Mouse (Mus musculus): ENCODE data around the gene Susd3. TPM values are rescaled to one million over a fixed set of nuclear protein-coding genes. Genes with fewer than 3 reads are reported as not detected.

Gene Susd3
- polyA plus RNA-seq, 1 experiment from 2014 or later = 1.8 TPM

DNA sequence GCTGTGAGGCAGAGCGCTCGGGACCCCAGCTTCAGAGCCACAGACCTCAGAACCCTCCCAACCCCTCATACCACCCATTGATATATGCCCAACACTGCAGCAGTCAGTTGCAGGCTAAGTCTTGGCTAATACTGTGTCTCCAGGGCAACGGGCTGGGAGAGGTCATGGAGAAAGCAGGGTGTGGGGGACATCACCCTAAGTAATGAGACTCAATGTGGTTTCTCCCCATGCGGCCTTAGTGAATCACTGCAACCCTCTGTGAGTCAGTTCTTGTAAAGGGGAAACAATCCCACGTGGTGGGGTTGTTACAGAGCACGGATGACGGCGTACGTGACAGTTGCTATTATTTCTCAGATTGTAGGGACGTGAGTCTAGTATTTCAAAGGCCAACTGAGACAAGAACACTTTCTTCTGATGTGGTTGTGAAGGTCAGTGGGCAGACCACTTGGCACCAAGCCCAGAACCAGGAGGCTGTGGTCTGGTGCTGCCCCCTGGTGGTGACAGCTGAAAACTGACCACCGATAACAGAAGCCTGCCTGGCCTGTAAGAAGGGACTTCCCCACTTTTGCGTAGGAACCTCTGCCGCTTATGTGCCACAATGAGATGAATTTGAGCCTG lies 43.0 kb downstream of the Susd3 start:
- Histone ChIP-seq H3K4me3 (no peak overlapping the region), H3K9ac (no peak overlapping the region), H3K9me3 (no peaks in the 10 kb centered on the region), H3K4me1 (peaks cover 10% of the 10 kb centered on the region), H3K36me3 (peaks cover 32% of the 10 kb centered on the region), H3K27me3 (no peaks in the 10 kb centered on the region), H3K27ac (no peak overlapping the region), H3K4me2 (replicated peaks) (no peak overlapping the region)
- WGBS = 51% methylated on average over 13 of the region's 13 CpGs
- ATAC-seq (ENCODE audit: low FRiP score, low read depth) = peak; percentile 24; the same call in 1 of the 2 replicates

DNA sequence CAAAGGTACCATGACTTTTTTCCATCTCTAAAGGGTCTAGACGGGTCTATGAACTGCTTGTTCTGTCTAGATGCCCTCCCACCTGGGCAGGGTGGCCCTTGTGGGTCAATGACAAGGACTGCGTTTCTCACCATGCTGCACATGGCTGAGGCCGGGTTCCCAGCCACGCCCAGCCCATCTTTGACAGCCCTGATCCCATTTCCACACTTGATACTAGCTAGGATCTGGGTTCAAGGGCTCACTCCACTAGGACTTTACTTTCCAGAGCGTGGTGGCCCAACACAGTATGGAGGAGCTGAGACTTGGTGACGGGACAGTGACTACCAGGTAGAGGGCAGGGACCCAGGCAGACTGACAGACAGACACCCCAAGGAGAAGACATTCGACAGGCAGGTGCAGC lies 46.0 kb downstream of the Susd3 start:
- Histone ChIP-seq H3K9ac (no peak overlapping the region), H3K4me2 (replicated peaks) (no peak overlapping the region), H3K36me3 (peaks cover 29% of the 10 kb centered on the region), H3K9me3 (no peaks in the 10 kb centered on the region), H3K27me3 (no peaks in the 10 kb centered on the region), H3K4me3 (no peak overlapping the region), H3K4me1 (0 out of 2 replicates have a peak, but pooled peaks cover 3% of the 10 kb centered on the region), H3K27ac (no peak overlapping the region)
- WGBS = 90% methylated on average over 7 of the region's 7 CpGs
- ATAC-seq (ENCODE audit: low FRiP score, low read depth) = no peak

DNA sequence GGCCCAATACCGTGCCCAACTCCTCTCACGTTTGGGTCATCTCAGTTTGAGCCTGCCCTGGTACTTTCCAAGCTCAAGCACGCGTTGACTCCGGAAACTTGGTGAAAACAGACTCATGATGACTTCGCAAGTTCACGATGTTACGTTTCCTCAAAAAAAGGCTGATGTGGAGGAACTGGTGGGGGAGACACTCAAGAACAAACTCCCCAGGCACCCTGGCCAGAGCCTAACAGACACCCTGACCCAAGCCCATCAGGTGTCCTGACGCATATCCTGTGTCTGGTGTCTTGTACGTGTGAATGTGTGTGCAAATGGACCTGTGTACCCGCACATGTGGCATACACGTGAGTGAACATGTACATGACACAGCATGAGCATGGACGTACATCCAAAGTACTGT lies 47.8 kb downstream of the Susd3 start:
- 85% methylated on average over 13 of the region's 13 CpGs for WGBS
- H3K27ac ChIP-seq = no peak overlapping the region
- no peaks in the 10 kb centered on the region for H3K27me3 ChIP-seq
- no peak overlapping the region for H3K4me3 ChIP-seq
- ATAC-seq (ENCODE audit: low FRiP score, low read depth) = no peak
- no peak overlapping the region for H3K4me2 ChIP-seq (replicated peaks)
- H3K9me3 ChIP-seq = no peaks in the 10 kb centered on the region
- peaks cover 26% of the 10 kb centered on the region for H3K36me3 ChIP-seq
- no peak overlapping the region for H3K9ac ChIP-seq
- H3K4me1 ChIP-seq = no peaks in the 10 kb centered on the region

DNA sequence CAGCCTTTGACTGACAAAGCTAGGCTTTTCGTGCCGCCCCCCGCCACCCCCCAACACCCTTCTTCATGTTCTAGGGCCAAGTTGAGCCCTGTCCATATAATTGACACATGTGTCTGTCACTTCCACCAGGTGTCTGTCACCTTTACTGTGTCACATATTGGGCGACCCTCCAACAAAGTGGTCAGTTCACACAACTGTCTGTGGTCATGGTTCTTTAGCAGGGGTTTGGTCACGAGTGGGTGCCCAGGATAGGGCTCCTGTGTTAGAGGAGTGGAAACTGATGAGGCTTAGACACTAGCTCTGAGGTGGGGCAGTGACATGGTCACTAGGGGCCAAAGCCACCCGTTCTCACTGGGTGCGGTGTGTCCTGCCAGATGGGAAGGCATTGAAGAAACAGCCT lies 48.6 kb downstream of the Susd3 start:
- 94% methylated on average over 7 of the region's 7 CpGs for WGBS
- no peaks in the 10 kb centered on the region for H3K4me1 ChIP-seq
- peaks cover 34% of the 10 kb centered on the region for H3K36me3 ChIP-seq
- H3K27me3 ChIP-seq = no peaks in the 10 kb centered on the region
- H3K27ac ChIP-seq = no peak overlapping the region
- no peak overlapping the region for H3K9ac ChIP-seq
- H3K4me3 ChIP-seq = no peak overlapping the region
- H3K4me2 ChIP-seq (replicated peaks) = no peak overlapping the region
- ATAC-seq (ENCODE audit: low FRiP score, low read depth) = no peak
- H3K9me3 ChIP-seq = no peaks in the 10 kb centered on the region

DNA sequence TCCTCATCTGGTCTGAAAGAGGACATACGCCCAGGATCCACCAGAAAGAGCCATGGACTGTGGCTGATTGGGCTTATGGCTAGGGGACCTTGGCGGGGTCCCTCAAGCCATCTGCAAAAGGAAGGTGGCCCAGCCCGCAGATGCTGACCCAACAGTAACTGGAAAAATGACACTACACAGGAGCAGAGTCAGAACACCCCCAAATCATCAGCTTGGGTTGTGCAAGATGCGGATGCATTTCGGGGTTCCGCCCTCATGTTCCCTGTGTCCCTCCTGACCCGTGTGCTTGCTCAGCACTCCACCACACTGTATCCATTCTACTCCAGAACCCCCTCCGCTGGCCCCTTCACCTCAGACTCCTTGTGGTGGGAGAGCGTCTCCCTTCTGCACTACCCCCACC lies 49.8 kb downstream of the Susd3 start:
- no peak for ATAC-seq (ENCODE audit: low FRiP score, low read depth)
- Histone ChIP-seq H3K4me1 (no peaks in the 10 kb centered on the region), H3K36me3 (peaks cover 33% of the 10 kb centered on the region), H3K27me3 (no peaks in the 10 kb centered on the region), H3K27ac (no peak overlapping the region), H3K9ac (no peak overlapping the region), H3K4me2 (replicated peaks) (no peak overlapping the region), H3K9me3 (no peaks in the 10 kb centered on the region), H3K4me3 (no peak overlapping the region)
- whole genome bisulfite sequencing = 91% methylated on average over 9 of the region's 9 CpGs

DNA sequence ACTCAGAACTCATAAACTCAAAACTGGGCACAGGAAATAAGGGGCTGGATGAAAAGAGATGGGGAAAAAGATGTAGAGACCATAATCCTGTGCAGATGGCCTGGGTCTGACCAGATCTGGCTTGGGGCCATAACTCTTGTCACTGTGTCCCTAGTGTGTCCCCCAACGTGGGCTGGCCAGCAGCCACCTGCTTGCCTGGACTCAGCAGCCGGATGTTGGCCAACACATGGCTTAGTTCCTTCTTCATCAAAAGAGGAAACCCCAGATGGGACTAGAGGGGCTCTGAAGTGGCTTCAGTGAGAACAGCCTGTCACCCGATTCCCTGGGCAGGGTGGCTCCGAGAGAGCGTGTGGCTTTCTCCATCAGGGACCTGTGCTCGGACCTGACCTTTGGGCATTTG lies 51.7 kb downstream of the Susd3 start:
- Histone ChIP-seq H3K4me1 (peaks cover 8% of the 10 kb centered on the region), H3K27me3 (no peaks in the 10 kb centered on the region), H3K9me3 (no peaks in the 10 kb centered on the region), H3K27ac (no peak overlapping the region), H3K4me2 (replicated peaks) (no peak overlapping the region), H3K36me3 (peaks cover 17% of the 10 kb centered on the region), H3K9ac (no peak overlapping the region), H3K4me3 (no peak overlapping the region)
- 72% methylated on average over 6 of the region's 6 CpGs for WGBS
- ATAC-seq (ENCODE audit: low FRiP score, low read depth) = no peak

DNA sequence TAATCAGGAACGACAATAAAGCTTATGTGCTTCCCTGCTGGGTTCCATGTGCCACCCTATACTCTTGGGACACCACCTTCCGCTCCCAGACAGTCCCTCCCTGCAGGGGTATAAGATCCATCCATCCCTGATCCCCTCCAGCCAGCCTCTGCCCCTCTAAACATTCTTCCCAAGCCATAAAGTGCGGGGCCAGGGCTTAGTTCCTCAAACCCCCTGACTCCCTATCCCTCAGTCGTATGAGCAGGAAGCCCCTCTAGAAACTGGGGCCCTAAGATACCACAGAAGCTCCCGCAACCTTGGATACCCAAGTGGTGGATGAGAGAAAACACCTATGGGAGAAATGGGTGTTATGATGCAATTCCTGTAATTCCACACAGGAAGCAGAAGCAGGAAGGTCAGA lies 52.3 kb downstream of the Susd3 start:
- WGBS = 80% methylated on average over 5 of the region's 5 CpGs
- no peak overlapping the region for H3K4me2 ChIP-seq (replicated peaks)
- ATAC-seq (ENCODE audit: low FRiP score, low read depth) = no peak

DNA sequence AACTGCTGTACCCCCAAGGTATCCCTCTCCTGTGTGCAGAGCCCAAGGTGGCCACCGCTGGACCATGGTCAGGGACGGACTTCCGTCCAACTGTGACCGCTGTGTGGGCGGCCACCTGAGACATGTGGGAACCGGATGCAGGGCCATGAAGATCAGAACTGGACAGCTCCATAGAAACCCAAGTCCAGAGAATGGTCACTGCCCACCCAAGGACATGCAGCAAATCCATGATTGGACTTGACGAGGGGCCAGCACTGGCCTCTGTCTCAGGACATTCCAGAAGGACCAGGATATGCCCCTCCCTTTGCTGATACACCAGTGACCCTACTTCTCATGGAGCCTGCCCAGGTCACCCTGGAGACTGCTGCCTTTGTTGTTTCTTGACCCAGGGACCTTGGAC lies 52.9 kb downstream of the Susd3 start:
- H3K27ac ChIP-seq = no peak overlapping the region
- H3K9ac ChIP-seq = no peak overlapping the region
- 90% methylated on average over 7 of the region's 7 CpGs for WGBS
- no peaks in the 10 kb centered on the region for H3K27me3 ChIP-seq
- no peak for ATAC-seq (ENCODE audit: low FRiP score, low read depth)
- no peak overlapping the region for H3K4me2 ChIP-seq (replicated peaks)
- H3K9me3 ChIP-seq = no peaks in the 10 kb centered on the region
- H3K4me1 ChIP-seq = peaks cover 19% of the 10 kb centered on the region
- peaks cover 17% of the 10 kb centered on the region for H3K36me3 ChIP-seq
- no peak overlapping the region for H3K4me3 ChIP-seq

More for the DNA sequence above, 52.3 kb downstream of the Susd3 start:
- H3K9me3 ChIP-seq = no peaks in the 10 kb centered on the region
- H3K9ac ChIP-seq = no peak overlapping the region
- no peaks in the 10 kb centered on the region for H3K27me3 ChIP-seq
- H3K36me3 ChIP-seq = peaks cover 17% of the 10 kb centered on the region
- no peak overlapping the region for H3K27ac ChIP-seq
- no peak overlapping the region for H3K4me3 ChIP-seq
- peaks cover 14% of the 10 kb centered on the region for H3K4me1 ChIP-seq

DNA sequence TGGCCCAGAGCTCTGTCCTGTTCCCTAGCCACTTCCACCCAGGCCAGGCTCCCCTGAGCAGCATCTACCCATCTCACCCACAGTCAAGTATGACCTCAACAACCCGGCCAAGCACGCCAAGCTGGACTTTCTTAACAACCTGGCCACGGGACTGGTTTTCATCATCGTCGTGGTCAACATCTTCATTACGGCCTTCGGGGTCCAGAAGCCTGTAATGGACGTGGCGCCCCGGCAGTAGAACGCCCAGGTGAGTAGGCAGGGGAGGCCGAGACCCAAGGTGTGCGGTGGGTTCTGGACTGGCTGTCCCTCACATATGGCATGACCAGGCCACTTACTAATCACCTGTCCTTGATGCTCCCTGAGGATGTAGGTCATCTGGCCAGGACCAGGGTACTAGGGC lies 53.7 kb downstream of the Susd3 start:
- no peak overlapping the region for H3K4me2 ChIP-seq (replicated peaks)
- no peaks in the 10 kb centered on the region for H3K9me3 ChIP-seq
- WGBS = 92% methylated on average over 13 of the region's 13 CpGs
- H3K27me3 ChIP-seq = no peaks in the 10 kb centered on the region
- ATAC-seq (ENCODE audit: low FRiP score, low read depth) = no peak
- H3K9ac ChIP-seq = no peak overlapping the region
- H3K27ac ChIP-seq = no peak overlapping the region
- no peak overlapping the region for H3K4me3 ChIP-seq
- H3K4me1 ChIP-seq = peaks cover 24% of the 10 kb centered on the region
- peaks cover 17% of the 10 kb centered on the region for H3K36me3 ChIP-seq

DNA sequence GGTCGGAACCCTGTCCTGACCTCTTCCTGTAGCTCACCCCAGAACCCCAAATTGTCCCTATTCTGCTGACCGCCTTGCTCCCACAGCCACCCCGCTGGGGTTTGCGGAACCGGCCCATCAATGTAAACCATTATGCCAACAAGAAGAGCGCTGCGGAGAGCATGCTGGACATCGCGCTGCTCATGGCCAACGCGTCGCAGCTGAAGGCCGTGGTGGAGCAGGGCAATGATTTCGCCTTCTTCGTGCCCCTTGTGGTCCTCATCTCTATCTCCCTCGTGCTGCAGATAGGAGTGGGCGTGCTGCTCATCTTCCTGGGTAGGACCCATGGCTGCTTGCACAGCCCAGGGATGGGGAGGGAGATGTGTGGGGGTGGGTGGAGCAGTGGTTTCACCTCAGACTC lies 54.9 kb downstream of the Susd3 start:
- no peak overlapping the region for H3K4me3 ChIP-seq
- no peak overlapping the region for H3K4me2 ChIP-seq (replicated peaks)
- no peak overlapping the region for H3K27ac ChIP-seq
- 97% methylated on average over 17 of the region's 17 CpGs for WGBS
- no peaks in the 10 kb centered on the region for H3K27me3 ChIP-seq
- H3K9me3 ChIP-seq = no peaks in the 10 kb centered on the region
- H3K9ac ChIP-seq = no peak overlapping the region
- ATAC-seq (ENCODE audit: low FRiP score, low read depth) = no peak
- H3K36me3 ChIP-seq = peaks cover 17% of the 10 kb centered on the region
- H3K4me1 ChIP-seq = peaks cover 34% of the 10 kb centered on the region

DNA sequence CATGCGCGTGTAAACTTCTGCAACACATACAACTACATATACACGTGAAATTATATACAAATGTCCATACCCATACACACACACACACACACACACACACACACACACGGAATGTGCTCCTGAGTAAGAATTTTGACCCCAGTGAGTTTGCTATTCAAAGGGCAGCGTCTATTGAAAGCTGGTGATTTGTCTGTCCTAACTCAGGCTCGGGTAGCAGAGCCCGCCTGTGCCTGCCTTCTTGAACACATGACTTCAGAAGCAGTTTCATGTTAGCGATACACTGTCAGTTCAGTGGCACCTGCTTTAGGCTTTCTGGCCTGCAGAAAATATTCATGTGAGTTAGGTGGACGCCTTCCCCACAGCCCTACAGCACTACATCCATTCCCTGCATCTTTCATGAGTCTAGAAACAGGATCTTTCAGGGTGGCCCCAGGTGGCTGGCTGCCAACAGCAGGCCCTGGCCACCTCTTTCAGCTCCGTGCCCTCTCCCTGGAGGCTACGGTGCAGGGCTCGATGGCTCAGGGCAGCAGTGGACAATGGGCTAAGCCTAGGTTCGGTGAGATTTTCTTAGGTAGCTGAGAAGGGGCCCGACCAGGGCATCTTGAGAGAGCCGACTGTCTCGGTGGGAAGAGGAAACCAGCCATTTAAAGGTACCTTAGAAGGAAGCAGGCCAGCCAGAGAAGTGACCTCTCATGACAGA lies 56.2 kb downstream of the Susd3 start:
- Histone ChIP-seq H3K27ac (no peak overlapping the region), H3K36me3 (peaks cover 17% of the 10 kb centered on the region), H3K4me2 (replicated peaks) (no peak overlapping the region), H3K4me1 (peaks cover 44% of the 10 kb centered on the region), H3K9me3 (no peaks in the 10 kb centered on the region), H3K27me3 (no peaks in the 10 kb centered on the region), H3K4me3 (no peak overlapping the region), H3K9ac (peak overlapping the region; percentile 25; the same call in 1 of the 2 replicates)
- no peak for ATAC-seq (ENCODE audit: low FRiP score, low read depth)
- 78% methylated on average over 16 of the region's 16 CpGs for WGBS

DNA sequence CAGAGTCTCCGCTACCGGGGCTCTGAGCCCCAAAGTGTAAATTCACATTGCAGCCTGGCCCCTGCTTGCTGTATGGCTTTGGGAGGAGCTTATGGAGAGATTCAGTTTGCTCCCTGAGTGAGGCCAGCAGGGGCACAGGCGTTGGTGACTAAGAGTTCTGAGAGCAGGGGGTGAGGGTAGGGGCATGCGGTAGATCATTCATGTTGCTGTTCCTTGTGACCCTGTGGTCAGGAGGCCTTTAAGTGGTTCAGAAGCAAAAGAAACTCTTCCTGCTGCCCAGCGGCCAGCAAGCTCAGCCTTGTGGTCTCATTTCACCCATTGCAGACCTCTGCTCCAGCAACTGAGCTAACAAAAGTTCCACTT lies 56.9 kb downstream of the Susd3 start:
- Histone ChIP-seq H3K4me3 (no peak overlapping the region), H3K4me1 (peaks cover 49% of the 10 kb centered on the region), H3K27ac (no peak overlapping the region), H3K9me3 (no peaks in the 10 kb centered on the region), H3K9ac (no peak overlapping the region), H3K27me3 (no peaks in the 10 kb centered on the region), H3K36me3 (peaks cover 17% of the 10 kb centered on the region), H3K4me2 (replicated peaks) (no peak overlapping the region)
- 53% methylated on average over 5 of the region's 5 CpGs for WGBS
- ATAC-seq (ENCODE audit: low FRiP score, low read depth) = no peak
